Mouse (Mus musculus) midbrain, embryonic 15.5 days (tissue): ENCODE results near the gene Card14. TPM values are rescaled to one million over a fixed set of nuclear protein-coding genes. Genes with fewer than 3 reads are reported as not detected.

Source experiments
- ATAC-seq: fragments of 200-750 bp; cut with Nextera tagmentation; replicated peaks from 2 replicates; pipeline ENCODE4 v1.8.0; 2017; ENCODE audit warnings: moderate TSS enrichment
- H3K27ac ChIP-seq: fragments of 300-500 bp; sonication (generic); 2 replicates; pipeline ENCODE4 v1.5.1; 2015; ENCODE audit warnings: mild to moderate bottlenecking, inconsistent platforms
- H3K27me3 ChIP-seq: fragments of 300-500 bp; sonication (generic); replicated peaks from 2 replicates; pipeline ENCODE4 v1.6.1; 2015; ENCODE audit warnings: inconsistent platforms
- H3K36me3 ChIP-seq: fragments of 300-500 bp; sonication (generic); replicated peaks from 2 replicates; pipeline ENCODE4 v1.6.1; 2015; ENCODE audit warnings: inconsistent platforms
- H3K4me1 ChIP-seq: fragments of 300-500 bp; sonication (generic); 2 replicates; pipeline ENCODE4 v1.6.1; 2015; ENCODE audit warnings: inconsistent platforms
- H3K4me2 ChIP-seq: fragments of 300-500 bp; sonication (generic); 2 replicates; pipeline ENCODE4 v1.6.1; 2015; ENCODE audit warnings: inconsistent platforms, mild to moderate bottlenecking, moderate library complexity
- H3K4me3 ChIP-seq: fragments of 300-500 bp; sonication (generic); 2 replicates; pipeline ENCODE4 v1.5.1; 2015; ENCODE audit warnings: mild to moderate bottlenecking, inconsistent platforms
- H3K9ac ChIP-seq: fragments of 300-500 bp; sonication (generic); 2 replicates; pipeline ENCODE4 v1.6.1; 2015; ENCODE audit warnings: mild to moderate bottlenecking, inconsistent platforms
- H3K9me3 ChIP-seq: fragments of 300-500 bp; sonication (generic); 2 replicates; pipeline ENCODE4 v1.6.1; 2016; ENCODE audit warnings: inconsistent platforms
- WGBS: fragments of 180-500 bp; shearing (Covaris S2); methylation state at CpG from one replicate; pipeline ENCODE4 v1.1.7; 2015; ENCODE audit warnings: mixed read lengths; 5-methylcytosine and 5-hydroxymethylcytosine counted together
- polyA plus RNA-seq: library from polyadenylated mRNA; unstranded; fragments of >200 nt; fragmentation: Nextera tagmentation; extraction: Ambion mirVana; gene quantifications from 2 replicates; pipeline ENCODE4 v1.2.1, GENCODE M21; 2015

Card14 gene
- polyA plus RNA-seq, 1 experiment from 2014 or later = 0.34 TPM

DNA sequence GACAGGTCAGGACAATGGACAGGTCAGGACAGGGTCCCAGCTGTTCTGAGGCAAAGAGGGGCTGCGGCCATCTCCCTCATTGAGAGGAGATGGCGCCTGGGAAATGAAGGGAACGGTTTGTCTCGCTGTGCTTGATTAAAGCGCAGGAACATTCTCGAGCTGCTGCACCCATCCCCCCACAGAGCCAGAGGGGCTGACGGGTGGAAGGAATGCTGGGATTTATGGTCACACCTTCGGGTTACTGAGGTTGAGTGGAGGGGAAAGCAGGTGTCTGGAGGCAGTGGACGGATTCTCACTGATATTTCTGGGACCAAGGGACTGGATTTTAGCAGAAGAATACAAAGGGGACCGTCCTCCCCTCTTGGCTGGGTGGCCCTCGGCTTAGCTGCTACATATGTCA, 348 bp downstream of the Card14 start:
- Histone ChIP-seq H3K36me3 (no peaks in the 10 kb centered on the region), H3K4me1 (no peaks in the 10 kb centered on the region), H3K4me2 (no peak overlapping the region), H3K4me3 (no peak overlapping the region), H3K9ac (no peak overlapping the region), H3K27ac (no peak overlapping the region), H3K27me3 (no peaks in the 10 kb centered on the region), H3K9me3 (no peaks in the 10 kb centered on the region)
- 32% methylated on average over 11 of the region's 11 CpGs for WGBS
- no peak for ATAC-seq

DNA sequence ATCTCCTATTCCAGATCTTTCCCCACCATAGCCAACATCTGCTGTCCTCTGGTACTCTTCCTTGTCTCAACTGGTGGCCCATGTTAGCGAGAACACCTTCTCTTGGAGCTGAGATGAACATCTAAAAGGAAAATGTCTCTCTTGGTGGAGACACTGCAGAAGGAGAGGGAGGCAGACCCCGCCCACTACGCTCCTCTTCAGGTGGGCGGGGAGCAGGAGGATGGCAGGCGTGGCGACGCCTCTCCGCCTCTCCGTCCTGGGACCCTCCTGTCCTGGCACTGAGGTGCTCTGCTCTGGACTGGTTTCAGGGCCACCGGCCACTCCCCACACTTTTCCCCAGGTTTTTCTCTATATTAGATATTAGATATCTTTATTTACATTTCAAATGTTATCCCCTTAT, 3.1 kb downstream of the Card14 start:
- H3K27me3 ChIP-seq = no peaks in the 10 kb centered on the region
- H3K4me1 ChIP-seq = no peaks in the 10 kb centered on the region
- no peaks in the 10 kb centered on the region for H3K36me3 ChIP-seq
- H3K27ac ChIP-seq = no peak overlapping the region
- no peaks in the 10 kb centered on the region for H3K9me3 ChIP-seq
- WGBS = 21% methylated on average over 10 of the region's 10 CpGs
- H3K4me2 ChIP-seq = no peak overlapping the region
- no peak for ATAC-seq
- no peak overlapping the region for H3K9ac ChIP-seq
- no peak overlapping the region for H3K4me3 ChIP-seq

DNA sequence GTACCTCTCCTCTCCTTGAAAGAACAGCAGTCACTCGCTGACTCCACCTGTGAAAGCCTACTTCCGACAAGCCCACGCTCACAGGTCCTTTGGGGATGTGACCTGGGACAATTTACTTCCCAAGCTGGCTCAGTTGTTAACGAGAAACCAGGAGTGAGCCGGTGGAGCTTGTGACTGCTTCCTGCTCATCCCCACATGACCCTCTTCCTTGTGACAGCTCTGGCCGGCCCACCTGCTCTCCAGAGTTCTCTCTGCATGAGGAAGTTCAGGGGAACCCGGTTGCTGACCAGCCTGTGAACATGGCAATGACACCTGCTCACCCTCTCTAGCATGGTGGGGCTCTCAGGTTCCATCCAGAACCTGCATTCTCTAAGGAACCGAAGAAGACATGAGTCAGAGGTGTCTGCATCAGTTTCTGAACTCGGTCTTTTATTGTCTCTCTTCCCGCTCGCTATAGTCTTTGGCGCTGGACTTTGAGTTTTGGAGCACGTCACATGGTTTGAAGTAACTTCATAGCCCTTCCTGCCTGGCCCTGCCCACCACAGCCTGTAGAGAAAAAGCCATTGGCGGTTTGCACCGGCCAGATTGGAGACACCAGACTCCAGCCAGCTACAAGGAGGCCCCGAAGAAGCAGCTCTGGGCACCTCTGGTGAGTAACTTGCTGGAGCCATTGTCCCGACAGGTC, 6.8 kb downstream of the Card14 start:
- Histone ChIP-seq H3K27ac (no peak overlapping the region), H3K9me3 (no peaks in the 10 kb centered on the region), H3K4me2 (no peak overlapping the region), H3K4me3 (no peak overlapping the region), H3K36me3 (no peaks in the 10 kb centered on the region), H3K27me3 (no peaks in the 10 kb centered on the region), H3K9ac (no peak overlapping the region), H3K4me1 (no peaks in the 10 kb centered on the region)
- no peak for ATAC-seq
- WGBS = 84% methylated on average over 17 of the region's 17 CpGs

DNA sequence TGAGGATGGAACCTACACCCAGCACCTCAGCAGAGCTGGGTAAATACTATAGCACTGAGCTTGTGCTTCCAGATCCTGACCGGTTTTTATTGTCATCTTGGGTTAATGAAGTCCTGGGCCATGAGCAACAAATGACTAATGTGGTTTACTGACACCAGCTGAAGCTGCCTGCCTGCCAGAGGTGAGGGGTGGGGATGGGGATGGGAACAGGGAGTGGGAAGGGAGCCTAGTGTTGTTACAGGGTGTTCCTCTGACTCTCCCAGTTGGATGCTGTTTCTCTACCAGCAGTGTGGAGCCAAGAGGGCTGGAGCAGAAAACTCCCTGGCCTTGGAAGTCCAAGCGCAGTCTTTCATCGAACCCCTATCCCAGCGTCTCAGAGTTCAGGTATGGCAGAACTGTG, 9.2 kb downstream of the Card14 start:
- no peak for ATAC-seq
- H3K4me3 ChIP-seq = no peak overlapping the region
- 82% methylated on average over 4 of the region's 4 CpGs for WGBS

DNA sequence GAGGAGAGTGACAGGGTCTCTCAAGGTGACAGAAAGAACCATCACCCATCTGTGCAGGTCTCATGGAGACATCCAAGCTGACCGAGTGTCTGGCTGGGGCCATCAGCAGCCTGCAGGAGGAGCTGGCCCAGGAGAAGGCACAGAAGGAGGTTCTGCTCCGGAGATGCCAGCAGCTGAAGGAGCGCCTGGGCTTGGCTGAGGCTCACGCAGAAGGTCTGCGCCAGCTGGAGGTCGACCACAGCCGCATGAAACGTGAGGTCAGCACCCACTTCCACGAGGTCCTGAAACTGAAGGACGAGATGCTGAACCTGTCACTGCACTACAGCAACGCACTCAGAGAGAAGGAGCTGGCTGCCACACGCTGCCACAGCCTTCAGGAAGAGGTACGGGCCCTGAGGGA, 15.0 kb downstream of the Card14 start:
- Histone ChIP-seq H3K9ac (no peak overlapping the region), H3K4me3 (no peak overlapping the region), H3K4me1 (no peaks in the 10 kb centered on the region), H3K27ac (no peak overlapping the region), H3K9me3 (no peaks in the 10 kb centered on the region), H3K27me3 (no peaks in the 10 kb centered on the region), H3K36me3 (no peaks in the 10 kb centered on the region), H3K4me2 (no peak overlapping the region)
- no peak for ATAC-seq
- 83% methylated on average over 13 of the region's 13 CpGs for WGBS

More for the DNA sequence above, 9.2 kb downstream of the Card14 start:
- no peak overlapping the region for H3K4me2 ChIP-seq
- no peak overlapping the region for H3K27ac ChIP-seq
- no peak overlapping the region for H3K9ac ChIP-seq
- no peaks in the 10 kb centered on the region for H3K27me3 ChIP-seq
- no peaks in the 10 kb centered on the region for H3K36me3 ChIP-seq
- H3K9me3 ChIP-seq = no peaks in the 10 kb centered on the region
- no peaks in the 10 kb centered on the region for H3K4me1 ChIP-seq

DNA sequence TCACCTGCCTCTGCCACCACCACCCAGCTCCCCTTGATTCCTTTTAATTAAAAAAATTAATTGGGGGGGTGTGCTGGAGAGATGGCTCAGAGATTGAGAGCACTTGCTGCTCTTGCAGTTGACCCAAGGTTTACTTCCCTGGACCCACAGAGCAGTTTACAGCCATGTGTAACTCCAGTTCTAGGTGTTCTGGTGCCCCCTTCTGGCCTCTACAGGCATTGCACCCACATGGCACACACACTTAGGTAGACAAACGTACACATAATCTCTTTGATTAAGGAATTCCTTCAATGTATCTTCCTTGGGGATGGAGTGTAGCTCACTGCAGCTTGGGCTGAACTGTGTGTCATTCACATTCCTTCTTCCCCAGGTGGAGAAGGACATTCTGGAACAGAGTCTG, 17.5 kb downstream of the Card14 start:
- no peak for ATAC-seq
- Histone ChIP-seq H3K27ac (no peak overlapping the region), H3K9ac (no peak overlapping the region), H3K27me3 (no peaks in the 10 kb centered on the region), H3K9me3 (no peaks in the 10 kb centered on the region), H3K36me3 (no peaks in the 10 kb centered on the region), H3K4me3 (no peak overlapping the region), H3K4me2 (no peak overlapping the region), H3K4me1 (no peaks in the 10 kb centered on the region)
- 86% methylated on average over 1 of the region's 1 CpGs for WGBS

DNA sequence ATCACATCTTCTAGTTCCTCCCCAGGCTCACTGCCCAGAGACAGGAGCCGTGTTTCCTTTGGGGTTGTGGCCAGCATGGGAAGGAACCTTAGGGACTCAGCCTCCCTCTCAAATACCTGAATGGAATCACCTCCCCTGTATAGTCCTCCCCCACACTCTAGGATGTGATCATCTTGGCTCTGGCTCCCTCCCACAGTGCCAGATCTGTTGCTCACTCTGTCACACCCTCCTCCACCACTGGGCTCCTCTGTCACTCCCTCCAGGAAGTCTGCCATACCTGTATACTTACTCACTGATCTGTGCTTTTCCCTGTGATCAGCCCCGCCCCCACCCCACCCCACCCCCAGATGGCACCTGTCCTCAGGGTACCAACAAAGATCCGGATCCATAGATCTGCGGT, 23.0 kb downstream of the Card14 start:
- no peak overlapping the region for H3K4me3 ChIP-seq
- WGBS = 73% methylated on average over 4 of the region's 4 CpGs
- no peak overlapping the region for H3K27ac ChIP-seq
- H3K9ac ChIP-seq = no peak overlapping the region
- no peaks in the 10 kb centered on the region for H3K27me3 ChIP-seq
- H3K4me2 ChIP-seq = no peak overlapping the region
- ATAC-seq = no peak
- no peaks in the 10 kb centered on the region for H3K4me1 ChIP-seq
- no peaks in the 10 kb centered on the region for H3K36me3 ChIP-seq
- H3K9me3 ChIP-seq = no peaks in the 10 kb centered on the region

DNA sequence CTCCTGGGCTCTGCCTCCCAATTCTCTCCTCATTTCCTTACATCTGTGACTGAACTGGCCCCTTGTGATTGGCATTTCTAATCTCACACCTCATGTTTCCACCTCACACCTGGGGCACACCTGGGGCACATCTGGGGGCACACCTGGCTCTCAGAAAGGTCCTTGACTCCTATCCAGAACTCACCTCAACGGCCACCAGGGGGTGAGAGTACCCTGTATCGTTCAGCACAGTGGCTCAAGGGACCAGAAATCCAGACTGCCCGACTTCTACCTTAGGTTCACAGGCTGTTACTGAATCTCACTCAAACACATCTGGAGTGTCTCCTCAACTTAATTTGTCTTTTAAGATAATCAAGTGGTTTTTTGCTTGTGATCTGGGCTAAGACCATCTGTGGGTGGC, 24.4 kb downstream of the Card14 start:
- no peak for ATAC-seq
- Histone ChIP-seq H3K9me3 (no peaks in the 10 kb centered on the region), H3K27ac (no peak overlapping the region), H3K4me1 (no peaks in the 10 kb centered on the region), H3K27me3 (no peaks in the 10 kb centered on the region), H3K4me3 (no peak overlapping the region), H3K36me3 (no peaks in the 10 kb centered on the region), H3K9ac (no peak overlapping the region), H3K4me2 (no peak overlapping the region)
- WGBS = 55% methylated on average over 3 of the region's 3 CpGs

DNA sequence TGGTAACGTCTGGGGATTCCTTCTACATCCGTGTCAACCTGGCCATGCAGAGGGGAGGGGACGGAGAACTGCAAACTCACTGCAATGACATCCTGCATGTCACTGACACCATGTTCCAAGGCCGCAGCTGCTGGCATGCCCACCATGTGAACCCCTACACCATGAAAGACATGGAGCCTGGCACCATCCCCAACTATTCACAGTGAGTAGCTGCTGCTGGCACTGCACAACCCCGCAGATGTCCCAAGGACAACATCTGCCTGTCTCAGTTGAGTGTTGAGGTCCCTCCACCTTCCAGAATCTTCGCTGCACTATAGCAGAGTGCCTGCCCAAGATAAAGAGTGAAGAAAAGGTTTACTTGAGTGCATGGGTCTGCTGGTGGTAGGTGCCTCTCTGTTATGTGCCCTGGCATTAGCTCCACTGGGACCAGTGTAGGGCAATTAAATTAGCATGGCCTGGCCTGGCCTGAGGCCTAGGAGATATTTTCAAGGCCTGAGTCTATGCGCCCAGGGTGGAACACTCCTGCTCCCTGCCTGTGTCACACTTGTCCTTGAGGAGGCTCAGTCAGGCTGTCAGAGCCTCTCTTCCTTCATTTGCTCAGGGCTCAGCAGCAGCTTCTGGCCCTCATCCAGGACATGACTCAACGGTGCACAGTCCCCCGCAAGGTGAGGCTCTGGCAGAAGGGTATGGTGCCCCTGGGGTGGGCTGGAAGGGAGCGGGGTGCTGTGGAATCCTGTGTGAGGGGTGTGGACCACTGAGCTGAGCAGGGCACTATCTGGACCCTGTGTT, 30.9 kb downstream of the Card14 start:
- Histone ChIP-seq H3K4me1 (no peaks in the 10 kb centered on the region), H3K36me3 (no peaks in the 10 kb centered on the region), H3K9ac (no peak overlapping the region), H3K27me3 (no peaks in the 10 kb centered on the region), H3K4me2 (no peak overlapping the region), H3K4me3 (no peak overlapping the region), H3K9me3 (no peaks in the 10 kb centered on the region), H3K27ac (no peak overlapping the region)
- 79% methylated on average over 10 of the region's 10 CpGs for WGBS
- ATAC-seq = no peak

DNA sequence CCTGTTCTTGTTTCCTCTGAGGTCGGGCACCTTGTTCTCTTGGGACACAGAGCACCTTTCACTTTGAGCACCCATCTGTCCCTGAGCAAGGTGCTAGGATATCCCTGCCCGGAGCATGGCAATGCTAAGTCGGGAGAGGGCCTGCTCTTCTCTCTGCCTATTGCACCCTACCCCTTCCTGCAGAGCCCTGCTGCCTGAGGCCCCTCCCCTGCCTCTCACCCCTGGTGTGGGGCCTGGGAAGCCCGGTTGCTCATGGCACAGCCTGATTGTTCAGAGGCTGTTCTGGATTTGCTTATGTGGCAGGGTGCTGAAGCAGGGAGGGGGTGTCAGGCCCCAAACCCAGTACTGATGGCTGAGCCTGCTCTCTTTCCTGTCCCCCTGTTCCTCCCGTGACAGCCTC, 31.6 kb downstream of the Card14 start:
- Histone ChIP-seq H3K4me1 (no peaks in the 10 kb centered on the region), H3K4me3 (no peak overlapping the region), H3K36me3 (no peaks in the 10 kb centered on the region), H3K4me2 (no peak overlapping the region), H3K9me3 (no peaks in the 10 kb centered on the region), H3K9ac (no peak overlapping the region), H3K27ac (no peak overlapping the region), H3K27me3 (no peaks in the 10 kb centered on the region)
- WGBS = 40% methylated on average over 5 of the region's 5 CpGs
- no peak for ATAC-seq

DNA sequence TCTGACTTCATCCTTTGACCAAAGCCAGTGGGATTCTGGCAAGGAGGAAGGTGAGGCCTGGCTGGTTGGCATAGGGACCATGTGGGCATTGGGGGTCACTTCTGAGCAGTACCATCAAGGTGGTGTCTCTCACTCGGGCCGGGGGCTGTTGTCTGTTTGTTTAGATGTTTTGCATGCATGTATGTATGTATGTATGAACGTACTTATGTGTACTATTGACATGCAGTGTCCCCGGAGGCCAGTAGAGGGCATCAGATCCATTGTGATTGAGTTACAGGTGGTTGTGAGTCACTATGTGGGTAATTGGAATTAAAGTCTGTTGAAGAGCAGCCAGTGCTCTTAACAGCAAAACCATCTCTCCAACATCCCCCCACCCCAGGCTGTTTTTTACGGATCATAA, 32.1 kb downstream of the Card14 start:
- no peaks in the 10 kb centered on the region for H3K4me1 ChIP-seq
- no peak overlapping the region for H3K4me3 ChIP-seq
- H3K9me3 ChIP-seq = no peaks in the 10 kb centered on the region
- ATAC-seq = no peak
- no peak overlapping the region for H3K4me2 ChIP-seq
- H3K9ac ChIP-seq = no peak overlapping the region
- H3K27ac ChIP-seq = no peak overlapping the region
- no peaks in the 10 kb centered on the region for H3K36me3 ChIP-seq
- no peaks in the 10 kb centered on the region for H3K27me3 ChIP-seq
- WGBS = 8% methylated on average over 5 of the region's 5 CpGs

DNA sequence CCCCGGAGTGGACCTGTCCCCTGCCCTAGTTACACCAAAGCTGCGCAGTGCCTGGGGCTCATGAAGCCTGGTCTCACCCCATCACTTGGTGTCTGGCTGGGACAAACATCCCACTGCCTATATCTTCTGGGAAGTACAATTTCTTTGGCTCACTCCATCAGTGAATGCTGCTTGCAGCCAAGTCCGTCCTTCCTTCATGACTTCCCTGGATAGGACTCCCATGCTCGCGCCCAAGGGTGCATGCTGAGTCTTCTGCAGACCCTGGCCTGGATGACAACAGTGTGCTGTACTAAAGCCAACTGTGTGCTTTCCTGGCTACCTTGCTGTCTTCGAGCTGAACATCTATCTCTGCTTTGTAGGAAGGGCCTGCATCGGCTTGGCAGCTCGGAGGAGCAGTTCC, 36.6 kb downstream of the Card14 start:
- Histone ChIP-seq H3K4me1 (no peaks in the 10 kb centered on the region), H3K4me2 (no peak overlapping the region), H3K27ac (no peak overlapping the region), H3K27me3 (no peaks in the 10 kb centered on the region), H3K4me3 (no peak overlapping the region), H3K9me3 (no peaks in the 10 kb centered on the region), H3K36me3 (no peaks in the 10 kb centered on the region), H3K9ac (no peak overlapping the region)
- ATAC-seq = no peak
- 89% methylated on average over 8 of the region's 8 CpGs for WGBS

DNA sequence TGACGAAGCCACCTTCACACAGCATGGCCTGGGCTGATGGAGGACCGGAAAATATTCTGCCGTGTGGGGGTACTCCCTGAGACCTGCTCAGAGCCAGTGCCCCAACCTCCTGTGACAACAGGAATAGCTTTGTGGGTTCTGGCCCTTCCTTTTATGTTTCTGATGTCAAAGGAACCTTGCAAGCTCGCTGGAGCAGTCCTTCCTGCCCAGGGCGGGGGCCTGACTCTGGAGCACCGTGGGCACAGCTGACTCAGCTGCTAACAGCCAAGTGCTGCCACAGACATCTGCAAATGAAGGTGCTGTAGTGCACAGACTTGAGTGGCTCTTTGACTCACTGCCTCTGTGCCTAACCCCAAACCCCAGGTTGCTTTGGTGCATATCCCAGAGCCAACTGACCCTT, 37.3 kb downstream of the Card14 start:
- Histone ChIP-seq H3K9me3 (no peaks in the 10 kb centered on the region), H3K27ac (no peak overlapping the region), H3K4me1 (no peaks in the 10 kb centered on the region), H3K27me3 (no peaks in the 10 kb centered on the region), H3K36me3 (no peaks in the 10 kb centered on the region), H3K4me3 (no peak overlapping the region), H3K9ac (no peak overlapping the region), H3K4me2 (no peak overlapping the region)
- ATAC-seq = no peak
- WGBS = 84% methylated on average over 6 of the region's 6 CpGs
